Mouse (Mus musculus) Patski (cell line): Measurements from ENCODE around the gene Vdac1. TPM values are rescaled to one million over a fixed set of nuclear protein-coding genes. Genes with fewer than 3 reads are reported as not detected.
A peak's percentile ranks its signal among the peaks of the same experiment; 100 is the strongest.

Experiments
- ATAC-seq: fragments of 100-300 bp; one replicate; pipeline ENCODE4 v1.8.0; 2021
- CTCF ChIA-PET: fragments of 350-600 bp; sonication (Branson Sonifier 250); formaldehyde crosslinking; loops from one replicate; lab custom pipeline; 2022; ENCODE audit warnings: inconsistent platforms; lab: Charles Lee
- POLR2A ChIA-PET: fragments of 350-600 bp; sonication (Branson Sonifier 250); formaldehyde crosslinking; loops from one replicate; lab custom pipeline; 2022; ENCODE audit warnings: antibody characterized with exemption, inconsistent platforms; lab: Charles Lee
- DNase-seq: peaks from one replicate; pipeline ENCODE4 v3.0.0-alpha.2; 2011; ENCODE audit warnings: low read depth, low spot score
- H3K27me3 ChIP-seq: fragments of 371-371 bp; one replicate; pipeline ENCODE4 v1.5.1; 2021
- CTCF ChIP-seq: fragments of 100-300 bp; IDR thresholded peaks from one replicate; pipeline ENCODE4 v1.5.1; 2021
- in situ Hi-C: fragments of 300-500 bp; cut with MboI; formaldehyde crosslinking; loops from 3 replicates; pipeline ENCODE4 v1.11.1; 2018; ENCODE audit warnings: low pct_unique_long_range_greater_than_20kb, mixed read lengths
- polyA plus RNA-seq: library from polyadenylated mRNA; unstranded; gene quantifications from one replicate; pipeline ENCODE4 v1.2.3, GENCODE M21; 2021

Gene Vdac1
- polyA plus RNA-seq: 498 TPM

- TF ChIP-seq CTCF: no peak
- DNase-seq (no peak), ATAC-seq (peak; percentile 91)
- in situ Hi-C loops: no loop called here
- ChIA-PET CTCF (interaction anchor here (0.9 to 3.0 kb wide), 4 partner anchors 14 to 132 kb away, joined by 3 to 11 read pairs (median 4); no protein-coding TSS in a partner anchor), POLR2A (interaction anchor here (0.6 to 1.5 kb wide), 7 partner anchors 8 to 954 kb away, joined by 3 to 5 read pairs (median 3); no protein-coding TSS in a partner anchor)
- no peaks in the 10 kb centered on the region for H3K27me3 ChIP-seq
Measured at GRCm38 (mm10) chr11:52360471-52361277, at the start of gene Vdac1. Vdac1 (plus strand) TSS chr11:52360860.

GRCm38 (mm10) chr11:52314102-52314793, 46.4 kb upstream of the Vdac1 start:
- in situ Hi-C loops: no loop called here
- peaks cover 2% of the 10 kb centered on the region for H3K27me3 ChIP-seq
- no peak for TF ChIP-seq CTCF
- POLR2A ChIA-PET: no interaction called here
- no peak for DNase-seq
- CTCF ChIA-PET: interaction anchor here (0.7 kb wide), 1 partner anchor 8 kb away, joined by 3 read pairs; no protein-coding TSS in a partner anchor
- no peak for ATAC-seq

- POLR2A ChIA-PET: no interaction called here
- TF ChIP-seq CTCF: no peak
- in situ Hi-C loops: no loop called here
- DNase-seq (no peak), ATAC-seq (no peak)
- H3K27me3 ChIP-seq: no peaks in the 10 kb centered on the region
- CTCF ChIA-PET: interaction anchor here (0.8 kb wide), 1 partner anchor 15 kb away, joined by 4 read pairs; no protein-coding TSS in a partner anchor
Measured at GRCm38 (mm10) chr11:52318445-52318844, 42.2 kb upstream of the Vdac1 start.

GRCm38 (mm10) chr11:52319664-52320063, 41.0 kb upstream of the Vdac1 start:
- ATAC-seq (no peak), DNase-seq (no peak)
- in situ Hi-C loops: no loop called here
- H3K27me3 ChIP-seq: no peaks in the 10 kb centered on the region
- no peak for TF ChIP-seq CTCF
- POLR2A ChIA-PET: no interaction called here
- CTCF ChIA-PET: no interaction called here

GRCm38 (mm10) chr11:52320529-52320928, 40.1 kb upstream of the Vdac1 start:
- TF ChIP-seq CTCF: no peak
- ATAC-seq (no peak), DNase-seq (no peak)
- no peaks in the 10 kb centered on the region for H3K27me3 ChIP-seq
- POLR2A ChIA-PET: no interaction called here
- CTCF ChIA-PET: no interaction called here
- in situ Hi-C loops: no loop called here

- POLR2A ChIA-PET: no interaction called here
- no peak for TF ChIP-seq CTCF
- H3K27me3 ChIP-seq: no peaks in the 10 kb centered on the region
- DNase-seq (no peak), ATAC-seq (no peak)
- CTCF ChIA-PET: interaction anchor here (0.7 kb wide), 1 partner anchor 14 kb away, joined by 3 read pairs; no protein-coding TSS in a partner anchor
- in situ Hi-C loops: no loop called here
Measured at GRCm38 (mm10) chr11:52321540-52321939, 39.1 kb upstream of the Vdac1 start.

- ATAC-seq: no peak
- POLR2A ChIA-PET: no interaction called here
- no peak for TF ChIP-seq CTCF
Measured at GRCm38 (mm10) chr11:52324442-52325367, 36.0 kb upstream of the Vdac1 start.

GRCm38 (mm10) chr11:52327313-52327712, 33.3 kb upstream of the Vdac1 start:
- TF ChIP-seq CTCF: no peak
- POLR2A ChIA-PET: no interaction called here
- CTCF ChIA-PET: no interaction called here
- ATAC-seq: no peak
- no peaks in the 10 kb centered on the region for H3K27me3 ChIP-seq
- DNase-seq: no peak
- in situ Hi-C loops: loop anchor here (25.0 kb wide), 1 partner anchor 290 kb away; no protein-coding TSS in a partner anchor

More at GRCm38 (mm10) chr11:52324442-52325367, 36.0 kb upstream of the Vdac1 start:
- CTCF ChIA-PET: interaction anchor here (1.7 kb wide), 1 partner anchor 8 kb away, joined by 4 read pairs; no protein-coding TSS in a partner anchor
- H3K27me3 ChIP-seq: no peaks in the 10 kb centered on the region
- in situ Hi-C loops: loop anchor here (25.0 kb wide), 1 partner anchor 287 kb away; no protein-coding TSS in a partner anchor
- DNase-seq: no peak

GRCm38 (mm10) chr11:52332421-52333118, 28.1 kb upstream of the Vdac1 start:
- DNase-seq (no peak), ATAC-seq (peak; percentile 48)
- TF ChIP-seq CTCF: no peak
- ChIA-PET POLR2A (interaction anchor here (0.6 kb wide), 2 partner anchors 55 to 1726 kb away, joined by 3 to 6 read pairs; no protein-coding TSS in a partner anchor), CTCF (interaction anchor here (1.1 to 3.9 kb wide), 5 partner anchors 8 to 79 kb away, joined by 4 to 18 read pairs (median 4); no protein-coding TSS in a partner anchor)
- H3K27me3 ChIP-seq: no peaks in the 10 kb centered on the region
- in situ Hi-C loops: loop anchor here (25.0 kb wide), 1 partner anchor 295 kb away; no protein-coding TSS in a partner anchor
